Comparison of ENCODE assay signal across 8 mouse cellular contexts in genomic region chr4:53196058-53196771, GRCm38 (mm10). TPM values are rescaled to one million over a fixed set of nuclear protein-coding genes. Genes with fewer than 3 reads are reported as not detected.
DNase-seq lines count a peak whose midpoint lies in the region; ATAC-seq lines count a peak whose summit lies in the region.

No protein-coding gene starts in this region.

- peak; percentile 73 to 76 for DNase-seq in adrenal gland, adult 18-20 months (ENCODE audit: low spot score in 2 of 2)
- DNase-seq in embryo, embryonic 11 days, result peak; percentile 95
- DNase-seq in gastrocnemius, postnatal 14 days, result peak; percentile 93
- peak; percentile 80 for DNase-seq in induced T-regulatory cell, adult 2 months (ENCODE audit: low read depth)
- DNase-seq in left cerebral cortex, adult 8-10 months (ENCODE audit: low spot score in 2 of 2), result peak; percentile 73 to 90
- peak; percentile 93 for DNase-seq in right cerebral cortex, adult 18-20 months
- peak; percentile 54 for DNase-seq in urinary bladder, adult 2 months (ENCODE audit: low spot score)

- intact Hi-C loops in gastrocnemius, postnatal 14 days (cut with DNase I; ENCODE audit: low total_unique reads), result loop anchor here (10.0 kb wide), 1 partner anchor 81 kb away; no protein-coding TSS in a partner anchor

- ATAC-seq in megakaryocyte, adult 5-6 weeks (ENCODE audit: poor library complexity, severe bottlenecking), result peak; percentile 99

RNA-seq across cellular contexts. Expression of gene Abca1, which starts 36.5 kb away (rescaled TPM):
- 100 to 1,000 TPM in 1 of 2 experiments, 10 to 100 TPM in 1; 71.5 to 274 TPM for total RNA-seq in adrenal gland, adult 18-20 months (2021)
- 10 to 100 TPM; 14.7 to 25.4 TPM for total RNA-seq in gastrocnemius, postnatal 14 days (2021)
- total RNA-seq in left cerebral cortex, adult 8-10 months (2022), result 10 to 100 TPM; 22.3 to 28.5 (median 23.2) TPM
- total RNA-seq in megakaryocyte, adult 5-6 weeks (2015), result 1.2 and 1.8 TPM in 2 replicates
- total RNA-seq in megakaryocyte, adult 5-6 weeks (2017), result 2.5 and 3.4 TPM in 2 replicates
- polyA plus RNA-seq in urinary bladder, adult 2 months (2012; rRNA removed), result 26.4 and 36.1 TPM in 2 replicates

Comparison
In these comparisons a context has a peak if more than half of its experiments do, and no peak if none do; other contexts are left out.
1. Peak in every context shown above with its lines: DNase-seq and ATAC-seq.